Mouse (Mus musculus) midbrain, embryonic 12.5 days (tissue): ENCODE results near the gene Iqcf6. TPM values are rescaled to one million over a fixed set of nuclear protein-coding genes. Genes with fewer than 3 reads are reported as not detected.

Experiments used
- ATAC-seq: fragments of 200-750 bp; cut with Nextera tagmentation; 2 replicates; pipeline ENCODE4 v1.8.0; 2017; ENCODE audit warnings: low read depth, moderate TSS enrichment, moderate library complexity; ENCODE audit not compliant: low FRiP score
- H3K27ac ChIP-seq: fragments of 300-500 bp; sonication (generic); replicated peaks from 2 replicates; pipeline ENCODE4 v1.5.1; 2016; ENCODE audit warnings: mild to moderate bottlenecking
- H3K27me3 ChIP-seq: fragments of 300-500 bp; sonication (generic); 2 replicates; pipeline ENCODE4 v1.6.1; 2016; ENCODE audit warnings: mild to moderate bottlenecking
- H3K36me3 ChIP-seq: fragments of 300-500 bp; sonication (generic); 2 replicates; pipeline ENCODE4 v1.6.1; 2016
- H3K4me1 ChIP-seq: fragments of 300-500 bp; sonication (generic); 2 replicates; pipeline ENCODE4 v1.6.1; 2016
- H3K4me2 ChIP-seq: fragments of 300-500 bp; sonication (generic); replicated peaks from 2 replicates; pipeline ENCODE4 v1.6.1; 2016; ENCODE audit warnings: mild to moderate bottlenecking, moderate library complexity
- H3K4me3 ChIP-seq: fragments of 300-500 bp; sonication (generic); 2 replicates; pipeline ENCODE4 v1.5.1; 2016; ENCODE audit warnings: mild to moderate bottlenecking
- H3K9ac ChIP-seq: fragments of 300-500 bp; sonication (generic); replicated peaks from 2 replicates; pipeline ENCODE4 v1.6.1; 2016; ENCODE audit warnings: mild to moderate bottlenecking, moderate library complexity
- H3K9me3 ChIP-seq: fragments of 300-500 bp; sonication (generic); 2 replicates; pipeline ENCODE4 v1.6.1; 2016; ENCODE audit warnings: mild to moderate bottlenecking
- WGBS: fragments of 180-500 bp; shearing (Covaris S2); methylation state at CpG from one replicate; pipeline ENCODE4 v1.1.7; 2016; 5-methylcytosine and 5-hydroxymethylcytosine counted together
- polyA plus RNA-seq: library from polyadenylated mRNA; unstranded; fragments of >200 nt; fragmentation: Nextera tagmentation; extraction: Ambion mirVana; gene quantifications from 2 replicates; pipeline ENCODE4 v1.2.1, GENCODE M21; 2016

Iqcf6 gene
- polyA plus RNA-seq, 1 experiment from 2014 or later = not detected

GRCm38 (mm10) chr9:106659441-106659840, 33.1 kb downstream of the Iqcf6 start:
- no peak for ATAC-seq
- Histone ChIP-seq H3K4me1 (peaks cover 31% of the 10 kb centered on the region), H3K4me2 (no peak overlapping the region), H3K9ac (no peak overlapping the region), H3K4me3 (no peak overlapping the region), H3K36me3 (peaks cover 18% of the 10 kb centered on the region), H3K27me3 (peaks cover 27% of the 10 kb centered on the region), H3K27ac (peak overlapping the region; percentile 8; the same call in 1 of the 2 replicates), H3K9me3 (no peaks in the 10 kb centered on the region)
- 12% methylated on average over 7 of the region's 7 CpGs for WGBS

- no peak for ATAC-seq
Observed at GRCm38 (mm10) chr9:106659935-106660334, 33.6 kb downstream of the Iqcf6 start.

GRCm38 (mm10) chr9:106663200-106663599, 36.8 kb downstream of the Iqcf6 start:
- Histone ChIP-seq H3K27me3 (no peaks in the 10 kb centered on the region), H3K36me3 (peaks cover 18% of the 10 kb centered on the region)
- no peak for ATAC-seq

More at GRCm38 (mm10) chr9:106659935-106660334, 33.6 kb downstream of the Iqcf6 start:
- Histone ChIP-seq H3K4me1 (peaks cover 36% of the 10 kb centered on the region), H3K27ac (no peak overlapping the region), H3K9me3 (no peaks in the 10 kb centered on the region), H3K9ac (no peak overlapping the region), H3K36me3 (peaks cover 18% of the 10 kb centered on the region), H3K4me3 (no peak overlapping the region), H3K27me3 (peaks cover 22% of the 10 kb centered on the region), H3K4me2 (no peak overlapping the region)
- 35% methylated on average over 1 of the region's 1 CpGs for WGBS

GRCm38 (mm10) chr9:106664433-106664832, 38.1 kb downstream of the Iqcf6 start:
- no peak overlapping the region for H3K9ac ChIP-seq
- no peaks in the 10 kb centered on the region for H3K27me3 ChIP-seq
- H3K4me1 ChIP-seq = peaks cover 20% of the 10 kb centered on the region
- peak; percentile 75 for ATAC-seq
- H3K4me3 ChIP-seq = no peak overlapping the region
- H3K9me3 ChIP-seq = no peaks in the 10 kb centered on the region
- WGBS = 36% methylated on average over 4 of the region's 4 CpGs
- peak overlapping the region; percentile 78 for H3K27ac ChIP-seq
- peaks cover 9% of the 10 kb centered on the region; the same call in 1 of the 2 replicates for H3K36me3 ChIP-seq
- H3K4me2 ChIP-seq = no peak overlapping the region

More at GRCm38 (mm10) chr9:106663200-106663599, 36.8 kb downstream of the Iqcf6 start:
- Histone ChIP-seq H3K9ac (no peak overlapping the region), H3K4me2 (no peak overlapping the region), H3K27ac (no peak overlapping the region), H3K9me3 (no peaks in the 10 kb centered on the region), H3K4me1 (peaks cover 26% of the 10 kb centered on the region), H3K4me3 (no peak overlapping the region)
- 86% methylated on average over 6 of the region's 6 CpGs for WGBS

GRCm38 (mm10) chr9:106664856-106665255, 38.5 kb downstream of the Iqcf6 start:
- H3K4me3 ChIP-seq = no peak overlapping the region
- H3K36me3 ChIP-seq = peaks cover 9% of the 10 kb centered on the region; the same call in 1 of the 2 replicates
- no peak overlapping the region for H3K4me2 ChIP-seq
- no peak overlapping the region for H3K9ac ChIP-seq
- no peak for ATAC-seq
- H3K9me3 ChIP-seq = no peaks in the 10 kb centered on the region
- WGBS = 76% methylated on average over 6 of the region's 6 CpGs
- H3K4me1 ChIP-seq = peaks cover 17% of the 10 kb centered on the region
- peak overlapping the region; percentile 78 for H3K27ac ChIP-seq
- no peaks in the 10 kb centered on the region for H3K27me3 ChIP-seq

GRCm38 (mm10) chr9:106673860-106674259, 47.5 kb downstream of the Iqcf6 start:
- Histone ChIP-seq H3K4me2 (no peak overlapping the region), H3K27ac (no peak overlapping the region), H3K4me3 (no peak overlapping the region), H3K9ac (no peak overlapping the region), H3K4me1 (no peaks in the 10 kb centered on the region), H3K9me3 (no peaks in the 10 kb centered on the region), H3K36me3 (peaks cover 8% of the 10 kb centered on the region; the same call in 1 of the 2 replicates), H3K27me3 (no peaks in the 10 kb centered on the region)
- no peak for ATAC-seq
- WGBS = 73% methylated on average over 2 of the region's 2 CpGs

- Histone ChIP-seq H3K4me2 (no peak overlapping the region), H3K4me1 (no peaks in the 10 kb centered on the region), H3K9me3 (no peaks in the 10 kb centered on the region), H3K36me3 (peaks cover 14% of the 10 kb centered on the region), H3K27me3 (no peaks in the 10 kb centered on the region), H3K27ac (no peak overlapping the region), H3K4me3 (no peak overlapping the region), H3K9ac (no peak overlapping the region)
- peak; percentile 63; the same call in 1 of the 2 replicates for ATAC-seq
- 0% methylated on average over 1 of the region's 1 CpGs for WGBS
Observed at GRCm38 (mm10) chr9:106675480-106675879, 49.1 kb downstream of the Iqcf6 start.

- no peaks in the 10 kb centered on the region for H3K27me3 ChIP-seq
- ATAC-seq = no peak
- H3K4me1 ChIP-seq = no peaks in the 10 kb centered on the region
- no peak overlapping the region for H3K4me3 ChIP-seq
- 75% methylated on average over 9 of the region's 9 CpGs for WGBS
- H3K9me3 ChIP-seq = no peaks in the 10 kb centered on the region
- no peak overlapping the region for H3K4me2 ChIP-seq
- H3K36me3 ChIP-seq = peaks cover 18% of the 10 kb centered on the region
- H3K27ac ChIP-seq = no peak overlapping the region
- no peak overlapping the region for H3K9ac ChIP-seq
Observed at GRCm38 (mm10) chr9:106675965-106676364, 49.6 kb downstream of the Iqcf6 start.

GRCm38 (mm10) chr9:106676571-106676970, 50.2 kb downstream of the Iqcf6 start:
- no peak overlapping the region for H3K4me3 ChIP-seq
- ATAC-seq = no peak
- H3K36me3 ChIP-seq = peaks cover 24% of the 10 kb centered on the region
- no peaks in the 10 kb centered on the region for H3K4me1 ChIP-seq
- no peak overlapping the region for H3K27ac ChIP-seq
- H3K4me2 ChIP-seq = no peak overlapping the region
- H3K27me3 ChIP-seq = no peaks in the 10 kb centered on the region
- no peak overlapping the region for H3K9ac ChIP-seq
- WGBS = 76% methylated on average over 4 of the region's 4 CpGs
- no peaks in the 10 kb centered on the region for H3K9me3 ChIP-seq

Other genes with a start within 250 kb of the Iqcf6 start
- 716 and 732 TPM in 2 replicates for gene Rpl29, start 197.1 kb upstream of the Iqcf6 start, polyA plus RNA-seq
- 30.1 and 30.5 TPM in 2 replicates for gene Acy1, start 188.3 kb upstream of the Iqcf6 start, polyA plus RNA-seq
- gene Abhd14b, start 179.1 kb upstream of the Iqcf6 start, polyA plus RNA-seq = 4.2 and 4.7 TPM in 2 replicates
- gene Abhd14a, start 178.9 kb upstream of the Iqcf6 start, polyA plus RNA-seq = 34.1 and 36.5 TPM in 2 replicates
- gene Pcbp4, start 173.3 kb upstream of the Iqcf6 start, polyA plus RNA-seq = 343 and 348 TPM in 2 replicates
- 0.71 and 0.79 TPM in 2 replicates for gene Gpr62, start 160.6 kb upstream of the Iqcf6 start, polyA plus RNA-seq
- gene Rrp9, start 150.6 kb upstream of the Iqcf6 start, polyA plus RNA-seq = 47.1 and 51.4 TPM in 2 replicates
- gene Parp3, start 149.6 kb upstream of the Iqcf6 start, polyA plus RNA-seq = 1.0 and 1.8 TPM in 2 replicates
- not detected in 2 replicates for gene Iqcf1, start 126.6 kb upstream of the Iqcf6 start, polyA plus RNA-seq
- gene Iqcf5, start 112.0 kb upstream of the Iqcf6 start, polyA plus RNA-seq = not detected in 2 replicates
- not detected in 2 replicates for gene Iqcf3, start 65.0 kb upstream of the Iqcf6 start, polyA plus RNA-seq
- not detected in 2 replicates for gene Iqcf4, start 55.6 kb upstream of the Iqcf6 start, polyA plus RNA-seq
- 9.6 and 10.0 TPM in 2 replicates for gene Grm2, start 29.5 kb downstream of the Iqcf6 start, polyA plus RNA-seq
- 26.3 and 30.3 TPM in 2 replicates for gene Tex264, start 59.3 kb downstream of the Iqcf6 start, polyA plus RNA-seq
- gene Rad54l2, start 162.6 kb downstream of the Iqcf6 start, polyA plus RNA-seq = 10.4 and 11.4 TPM in 2 replicates
- gene Dcaf1, start 195.3 kb downstream of the Iqcf6 start, polyA plus RNA-seq = 26.8 and 35.3 TPM in 2 replicates